Mouse (Mus musculus): Measurements from ENCODE around the gene Dkkl1. TPM values are rescaled to one million over a fixed set of nuclear protein-coding genes. Genes with fewer than 3 reads are reported as not detected.
A peak's percentile ranks its signal among the peaks of the same experiment; 100 is the strongest.

Dkkl1 gene
- polyA plus RNA-seq, 1 experiment from 2014 or later: not detected

GRCm38 (mm10) chr7:45238723-45239496 is 27.0 kb upstream of the Dkkl1 start, which contains the start of gene Cd37:
TSS of gene Cd37 (minus strand) at chr7:45239115.
- 39% methylated on average over 20 of the region's 20 CpGs for WGBS
- Histone ChIP-seq H3K4me3 (ENCODE audit: low read length) (no peak within 1 kb of the TSS), H3K27me3 (ENCODE audit: insufficient read depth, low read length) (0 out of 2 replicates have a peak, but pooled peaks cover 3% of the 10 kb centered on the region)

GRCm38 (mm10) chr7:45237747-45238699 is 26.1 kb upstream of the Dkkl1 start:
- Histone ChIP-seq H3K27ac (ENCODE audit: low read length) (no peak overlapping the region), H3K27me3 (ENCODE audit: insufficient read depth, low read length) (0 out of 2 replicates have a peak, but pooled peaks cover 3% of the 10 kb centered on the region), H3K4me3 (ENCODE audit: low read length) (no peak overlapping the region), H3K9ac (replicated peaks; ENCODE audit: low read length) (no peak overlapping the region), H3K9me3 (ENCODE audit: low read length) (no peaks in the 10 kb centered on the region), H3K4me2 (replicated peaks; ENCODE audit: low read depth, low read length) (no peak overlapping the region), H3K4me1 (ENCODE audit: insufficient read depth, low read length) (peaks cover 33% of the 10 kb centered on the region), H3K36me3 (ENCODE audit: insufficient read depth, low read length) (peaks cover 1% of the 10 kb centered on the region; the same call in 1 of the 2 replicates)
- no peak for ATAC-seq (ENCODE audit: low FRiP score, low TSS enrichment)
- 77% methylated on average over 17 of the region's 17 CpGs for WGBS

More at GRCm38 (mm10) chr7:45238723-45239496, 27.0 kb upstream of the Dkkl1 start, which contains the start of gene Cd37:
- no peak for ATAC-seq (ENCODE audit: low FRiP score, low TSS enrichment)
- no peak within 1 kb of the TSS for H3K9ac ChIP-seq (replicated peaks; ENCODE audit: low read length)
- H3K4me2 ChIP-seq (replicated peaks; ENCODE audit: low read depth, low read length): no peak within 1 kb of the TSS
- no peak within 1 kb of the TSS for H3K27ac ChIP-seq (ENCODE audit: low read length)
- no peaks in the 10 kb centered on the region for H3K9me3 ChIP-seq (ENCODE audit: low read length)
- peaks cover 26% of the 10 kb centered on the region for H3K4me1 ChIP-seq (ENCODE audit: insufficient read depth, low read length)
- H3K36me3 ChIP-seq (ENCODE audit: insufficient read depth, low read length): no peaks in the 10 kb centered on the region

GRCm38 (mm10) chr7:45235656-45236180 is 23.8 kb upstream of the Dkkl1 start:
- peak overlapping the region; percentile 31 for H3K4me3 ChIP-seq (ENCODE audit: low read length)
- H3K4me1 ChIP-seq (ENCODE audit: insufficient read depth, low read length): peaks cover 29% of the 10 kb centered on the region
- peak overlapping the region; percentile 49 for H3K4me2 ChIP-seq (replicated peaks; ENCODE audit: low read depth, low read length)
- no peaks in the 10 kb centered on the region for H3K9me3 ChIP-seq (ENCODE audit: low read length)
- peaks cover 24% of the 10 kb centered on the region for H3K36me3 ChIP-seq (ENCODE audit: insufficient read depth, low read length)
- 0 out of 2 replicates have a peak, but pooled peaks cover 3% of the 10 kb centered on the region for H3K27me3 ChIP-seq (ENCODE audit: insufficient read depth, low read length)
- ATAC-seq (ENCODE audit: low FRiP score, low TSS enrichment): peak; percentile 13; the same call in 1 of the 2 replicates
- H3K27ac ChIP-seq (ENCODE audit: low read length): no peak overlapping the region
- 33% methylated on average over 17 of the region's 17 CpGs for WGBS
- peak overlapping the region; percentile 48 for H3K9ac ChIP-seq (replicated peaks; ENCODE audit: low read length)

- WGBS: 6% methylated on average over 21 of the region's 21 CpGs
- peak overlapping the region; percentile 48 for H3K9ac ChIP-seq (replicated peaks; ENCODE audit: low read length)
- H3K4me2 ChIP-seq (replicated peaks; ENCODE audit: low read depth, low read length): peak overlapping the region; percentile 49
- H3K4me1 ChIP-seq (ENCODE audit: insufficient read depth, low read length): peaks cover 26% of the 10 kb centered on the region
- 0 out of 2 replicates have a peak, but pooled peaks cover 3% of the 10 kb centered on the region for H3K27me3 ChIP-seq (ENCODE audit: insufficient read depth, low read length)
- peak overlapping the region; percentile 31 for H3K4me3 ChIP-seq (ENCODE audit: low read length)
- H3K36me3 ChIP-seq (ENCODE audit: insufficient read depth, low read length): peaks cover 24% of the 10 kb centered on the region
- no peaks in the 10 kb centered on the region for H3K9me3 ChIP-seq (ENCODE audit: low read length)
- no peak overlapping the region for H3K27ac ChIP-seq (ENCODE audit: low read length)
- ATAC-seq (ENCODE audit: low FRiP score, low TSS enrichment): peak; percentile 90
Observed at GRCm38 (mm10) chr7:45234922-45235571, 23.1 kb upstream of the Dkkl1 start.

GRCm38 (mm10) chr7:45234333-45234841 is 22.4 kb upstream of the Dkkl1 start:
- H3K9ac ChIP-seq (replicated peaks; ENCODE audit: low read length): peak overlapping the region; percentile 31; the same call in 1 of the 2 replicates
- WGBS: 12% methylated on average over 28 of the region's 29 CpGs

GRCm38 (mm10) chr7:45233580-45234332 is 21.8 kb upstream of the Dkkl1 start:
- Histone ChIP-seq H3K4me1 (ENCODE audit: insufficient read depth, low read length) (peaks cover 26% of the 10 kb centered on the region), H3K27ac (ENCODE audit: low read length) (peak overlapping the region; percentile 33; the same call in 1 of the 2 replicates), H3K4me2 (replicated peaks; ENCODE audit: low read depth, low read length) (peak overlapping the region; percentile 49), H3K9me3 (ENCODE audit: low read length) (no peaks in the 10 kb centered on the region), H3K36me3 (ENCODE audit: insufficient read depth, low read length) (peaks cover 36% of the 10 kb centered on the region), H3K9ac (replicated peaks; ENCODE audit: low read length) (peak overlapping the region; percentile 31; the same call in 1 of the 2 replicates), H3K4me3 (ENCODE audit: low read length) (no peak overlapping the region), H3K27me3 (ENCODE audit: insufficient read depth, low read length) (0 out of 2 replicates have a peak, but pooled peaks cover 3% of the 10 kb centered on the region)
- no peak for ATAC-seq (ENCODE audit: low FRiP score, low TSS enrichment)
- 35% methylated on average over 20 of the region's 20 CpGs for WGBS

More at GRCm38 (mm10) chr7:45234333-45234841, 22.4 kb upstream of the Dkkl1 start:
- Histone ChIP-seq H3K27ac (ENCODE audit: low read length) (peak overlapping the region; percentile 33; the same call in 1 of the 2 replicates), H3K4me3 (ENCODE audit: low read length) (peak overlapping the region; percentile 31; the same call in 1 of the 2 replicates), H3K4me2 (replicated peaks; ENCODE audit: low read depth, low read length) (peak overlapping the region; percentile 49), H3K4me1 (ENCODE audit: insufficient read depth, low read length) (peaks cover 26% of the 10 kb centered on the region), H3K36me3 (ENCODE audit: insufficient read depth, low read length) (peaks cover 30% of the 10 kb centered on the region), H3K9me3 (ENCODE audit: low read length) (no peaks in the 10 kb centered on the region), H3K27me3 (ENCODE audit: insufficient read depth, low read length) (0 out of 2 replicates have a peak, but pooled peaks cover 3% of the 10 kb centered on the region)
- ATAC-seq (ENCODE audit: low FRiP score, low TSS enrichment): peak; percentile 17; the same call in 1 of the 2 replicates

GRCm38 (mm10) chr7:45232716-45233465 is 20.9 kb upstream of the Dkkl1 start:
- Histone ChIP-seq H3K36me3 (ENCODE audit: insufficient read depth, low read length) (peaks cover 44% of the 10 kb centered on the region), H3K4me1 (ENCODE audit: insufficient read depth, low read length) (peaks cover 26% of the 10 kb centered on the region), H3K27me3 (ENCODE audit: insufficient read depth, low read length) (0 out of 2 replicates have a peak, but pooled peaks cover 3% of the 10 kb centered on the region), H3K27ac (ENCODE audit: low read length) (no peak overlapping the region), H3K9ac (replicated peaks; ENCODE audit: low read length) (no peak overlapping the region; the same call in 1 of the 2 replicates), H3K4me2 (replicated peaks; ENCODE audit: low read depth, low read length) (no peak overlapping the region), H3K9me3 (ENCODE audit: low read length) (no peaks in the 10 kb centered on the region), H3K4me3 (ENCODE audit: low read length) (no peak overlapping the region)
- ATAC-seq (ENCODE audit: low FRiP score, low TSS enrichment): no peak
- WGBS: 64% methylated on average over 13 of the region's 13 CpGs

- Histone ChIP-seq H3K9ac (replicated peaks; ENCODE audit: low read length) (no peak overlapping the region), H3K4me1 (ENCODE audit: insufficient read depth, low read length) (peaks cover 26% of the 10 kb centered on the region), H3K27me3 (ENCODE audit: insufficient read depth, low read length) (0 out of 2 replicates have a peak, but pooled peaks cover 3% of the 10 kb centered on the region), H3K4me2 (replicated peaks; ENCODE audit: low read depth, low read length) (no peak overlapping the region), H3K9me3 (ENCODE audit: low read length) (no peaks in the 10 kb centered on the region), H3K36me3 (ENCODE audit: insufficient read depth, low read length) (peaks cover 48% of the 10 kb centered on the region), H3K4me3 (ENCODE audit: low read length) (no peak overlapping the region), H3K27ac (ENCODE audit: low read length) (no peak overlapping the region)
- WGBS: 85% methylated on average over 11 of the region's 11 CpGs
- no peak for ATAC-seq (ENCODE audit: low FRiP score, low TSS enrichment)
Observed at GRCm38 (mm10) chr7:45231941-45232340, 20.0 kb upstream of the Dkkl1 start.

Measured in kidney, embryonic 16.5 days (tissue).